Mouse (Mus musculus) Muller cell, postnatal 12 days (primary cell): Measurements from ENCODE around the gene Lgr6.

ENCODE experiments used
- DNase-seq: peaks from one replicate; pipeline ENCODE4 v3.0.0-alpha.2; 2015; ENCODE audit errors: inconsistent ontology term

The Lgr6 gene

DNA sequence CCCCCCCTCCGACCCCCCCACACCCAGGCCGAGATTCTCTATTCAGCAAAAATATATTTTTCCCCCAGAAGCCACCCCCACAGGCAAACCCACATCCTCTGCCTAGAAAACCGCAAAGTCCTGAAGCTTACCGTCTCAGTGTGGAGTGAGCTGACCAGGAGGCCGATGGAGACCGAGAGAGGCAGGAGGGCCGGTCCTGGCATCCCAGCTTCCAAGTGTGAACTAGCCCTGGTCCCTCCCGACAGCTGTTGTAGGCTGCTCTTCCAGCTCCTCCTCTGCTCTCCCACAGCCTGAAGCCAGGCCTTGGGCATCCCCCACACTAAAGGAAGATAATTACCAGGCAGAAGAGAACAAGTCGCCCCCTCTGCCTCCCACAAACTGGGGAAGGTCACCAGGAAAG is 23.9 kb upstream of the Lgr6 start:
- DNase-seq, result no peak

- DNase-seq, result peak; percentile 36
Observed at GRCm38 (mm10) chr1:135128011-135128441, 22.9 kb upstream of the Lgr6 start.

DNA sequence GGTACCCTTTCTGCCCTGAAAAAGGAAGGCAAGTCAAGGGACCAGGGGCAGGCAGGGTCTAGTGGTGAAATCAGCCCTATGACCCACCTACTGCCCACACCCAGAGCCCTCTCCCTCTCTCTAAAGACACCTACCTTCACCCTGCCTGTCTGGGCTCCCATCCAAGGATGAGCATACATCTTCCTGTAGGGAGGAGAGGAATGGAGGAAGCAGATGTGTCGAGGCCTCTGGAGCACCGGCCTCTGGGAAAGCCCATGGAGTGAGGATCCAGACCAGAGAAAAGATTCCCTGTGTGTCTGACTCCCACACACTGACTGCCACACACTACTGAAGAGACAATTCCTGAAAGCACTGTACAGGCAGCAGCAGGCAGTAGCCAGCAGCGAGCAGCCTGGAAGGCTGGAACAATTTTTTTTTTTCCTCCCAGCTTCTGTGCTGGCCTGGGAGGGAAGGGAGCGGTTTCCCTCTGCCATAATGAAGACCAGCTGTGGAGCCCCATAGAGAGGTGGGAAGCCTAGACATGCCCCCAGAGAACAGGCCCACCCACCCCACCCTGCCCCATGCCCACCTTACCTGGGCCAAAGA is 21.5 kb upstream of the Lgr6 start:
- DNase-seq, result no peak

- peak; percentile 30 for DNase-seq
Observed at GRCm38 (mm10) chr1:135125990-135126389, 20.9 kb upstream of the Lgr6 start.

DNA sequence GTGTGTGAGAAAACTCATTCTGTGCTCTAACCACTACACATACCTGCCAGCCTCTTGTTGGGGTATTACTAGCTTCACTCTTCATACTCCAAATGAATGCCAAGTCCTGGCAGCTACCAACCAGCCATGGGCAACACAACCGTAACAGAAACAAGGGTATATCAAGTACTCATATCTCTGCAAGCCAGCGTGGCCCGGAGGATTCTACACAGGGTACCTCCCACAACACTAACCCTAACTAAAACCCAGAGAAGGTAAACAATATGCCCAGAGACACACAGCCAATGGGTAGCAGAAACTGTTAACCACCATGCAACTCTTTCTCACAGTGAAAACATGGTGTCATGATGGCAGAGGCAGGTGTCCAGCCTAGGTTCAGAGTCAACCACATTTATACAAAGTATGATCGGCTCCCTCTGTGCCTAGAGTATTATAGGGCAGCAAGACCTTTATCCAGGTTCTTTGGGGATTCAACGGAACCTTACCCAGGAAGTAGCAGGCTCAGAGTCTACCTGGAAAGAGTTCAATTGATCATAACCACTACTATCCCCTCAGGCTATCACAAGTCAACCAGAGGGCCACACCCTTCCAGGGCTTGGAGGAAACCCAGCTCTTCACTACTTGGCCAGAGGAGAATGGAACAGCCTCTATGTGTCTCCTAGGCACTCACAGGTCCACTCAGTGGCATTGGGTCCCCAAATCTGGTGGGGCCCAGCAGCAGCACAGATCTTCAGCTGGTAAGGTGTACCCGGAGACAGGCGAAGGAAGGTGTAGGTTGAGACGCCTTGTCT is 19.7 kb upstream of the Lgr6 start:
- DNase-seq, result no peak

DNA sequence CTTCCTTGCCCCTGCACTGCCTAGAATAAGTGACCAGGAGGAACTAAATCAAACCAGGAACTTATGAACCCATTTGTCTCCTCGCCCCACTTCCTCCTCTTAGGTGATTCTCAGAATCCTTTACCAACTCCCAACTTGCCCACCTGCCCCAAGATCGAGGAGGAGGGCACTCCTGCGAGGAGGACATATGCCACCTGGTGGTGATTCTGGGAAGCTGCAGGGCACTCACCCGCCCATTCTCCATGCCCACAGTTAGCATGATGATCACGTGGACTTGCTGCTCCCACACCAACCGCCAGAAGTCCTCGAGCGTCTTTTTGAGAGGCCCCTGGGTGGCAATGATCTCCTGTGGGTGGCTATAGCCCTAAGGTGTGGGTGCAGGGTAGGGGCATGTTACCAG is 7.6 kb upstream of the Lgr6 start:
- DNase-seq, result peak; percentile 44

- DNase-seq, result peak; percentile 42
Observed at GRCm38 (mm10) chr1:135111271-135111670, 6.2 kb upstream of the Lgr6 start.

GRCm38 (mm10) chr1:135110075-135110474 is 5.0 kb upstream of the Lgr6 start:
- peak; percentile 36 for DNase-seq

DNA sequence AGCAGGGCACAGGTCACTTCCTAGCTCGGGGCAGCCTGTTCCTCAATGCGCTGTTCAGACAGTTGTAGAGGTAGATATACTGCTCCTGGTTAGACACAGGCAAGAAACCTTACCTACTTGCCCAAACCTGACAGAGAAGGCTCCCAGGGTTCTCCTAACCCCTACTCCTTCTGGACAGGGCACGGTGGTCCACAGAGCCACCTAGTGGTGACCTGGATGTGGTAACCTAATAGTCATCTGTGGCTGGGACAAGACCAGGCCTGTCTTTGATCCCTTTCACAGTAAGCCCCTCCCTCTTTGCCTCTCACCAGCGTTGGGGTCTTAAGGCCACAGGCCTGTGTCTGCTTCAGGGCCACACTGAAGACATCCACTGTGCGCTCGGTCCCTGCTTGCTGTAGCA is 3.5 kb upstream of the Lgr6 start:
- DNase-seq, result peak; percentile 32

- DNase-seq, result peak; percentile 50
Observed at GRCm38 (mm10) chr1:135105951-135106350, 875 bp upstream of the Lgr6 start.

DNA sequence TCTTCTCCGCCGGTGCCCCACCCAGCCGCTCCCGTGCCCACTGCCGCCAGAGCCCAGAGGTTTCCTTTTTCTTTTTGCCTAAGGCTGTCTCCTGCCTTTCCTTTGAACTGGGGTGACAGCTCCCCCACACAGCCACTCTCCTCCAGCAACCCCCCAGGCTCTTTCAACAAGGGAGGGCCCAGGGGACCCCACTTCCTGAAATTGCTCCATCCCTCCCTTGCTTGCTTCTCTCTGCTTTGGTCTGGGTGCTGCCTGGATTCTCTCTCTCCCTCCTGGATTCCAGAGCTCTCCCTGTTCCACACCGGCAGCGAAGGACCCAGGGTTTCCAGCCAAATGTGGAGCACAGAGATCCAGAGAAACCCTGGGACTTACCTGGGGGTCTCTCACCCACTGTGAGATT is 4.7 kb downstream of the Lgr6 start:
- no peak for DNase-seq

- no peak for DNase-seq
Observed at GRCm38 (mm10) chr1:135098441-135098840, 6.6 kb downstream of the Lgr6 start.

DNA sequence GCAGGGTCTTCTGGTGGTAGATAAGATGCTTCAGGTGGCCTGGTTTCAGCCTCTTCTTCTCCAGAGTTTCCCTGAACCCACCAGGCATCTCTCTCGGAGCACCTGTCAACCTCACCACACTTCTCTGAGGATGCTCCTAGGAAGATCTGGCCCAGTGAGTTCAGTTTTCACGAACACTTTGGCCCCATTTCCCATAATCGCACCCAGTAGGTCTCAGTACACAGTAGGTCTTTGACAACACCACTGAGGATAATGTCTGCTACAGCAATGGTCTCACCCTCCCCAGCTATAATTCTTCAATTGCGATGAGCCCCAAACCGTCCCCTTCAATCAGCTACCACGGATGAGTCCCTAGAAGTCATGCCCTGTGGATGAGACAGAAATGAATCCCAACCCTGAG is 7.6 kb downstream of the Lgr6 start:
- no peak for DNase-seq

DNA sequence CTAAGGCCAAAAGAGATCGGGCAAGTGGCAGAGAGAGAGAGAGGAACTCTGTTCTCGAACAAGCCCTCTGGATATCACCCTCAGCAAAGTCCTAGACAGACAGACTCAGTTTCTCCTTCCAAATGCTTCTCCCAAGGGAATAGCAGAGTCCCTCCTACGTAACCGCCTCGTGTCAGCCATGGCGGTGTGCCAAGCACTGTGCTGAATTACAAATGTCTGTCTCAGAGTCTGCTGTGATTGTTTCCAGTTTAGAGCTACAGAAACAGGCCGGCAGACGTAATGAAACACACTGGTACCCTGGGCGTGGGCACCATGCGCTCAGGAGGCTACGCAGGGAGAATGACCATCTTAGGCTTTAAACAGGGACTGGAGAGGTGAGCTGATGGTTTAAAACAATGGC is 8.8 kb downstream of the Lgr6 start:
- DNase-seq, result no peak

DNA sequence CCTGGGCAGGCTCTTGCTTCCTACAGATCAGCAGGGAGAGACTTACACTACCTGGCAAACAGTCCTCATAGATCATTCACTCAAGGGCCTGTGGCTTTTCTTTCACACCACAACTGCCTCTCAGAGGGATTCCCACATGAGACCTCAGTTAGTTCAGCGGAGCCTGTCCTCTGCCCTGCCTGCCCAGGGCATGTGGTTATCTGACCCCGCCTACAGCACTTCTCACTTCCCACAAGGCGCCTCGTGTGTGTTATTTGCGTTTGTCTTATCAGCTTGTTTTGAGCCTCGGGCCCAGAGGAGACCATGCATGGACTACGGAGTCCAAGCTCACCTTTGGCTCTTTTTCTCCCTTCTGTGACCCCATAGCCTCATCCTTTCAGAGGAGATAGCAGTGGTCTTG is 9.9 kb downstream of the Lgr6 start:
- no peak for DNase-seq

DNA sequence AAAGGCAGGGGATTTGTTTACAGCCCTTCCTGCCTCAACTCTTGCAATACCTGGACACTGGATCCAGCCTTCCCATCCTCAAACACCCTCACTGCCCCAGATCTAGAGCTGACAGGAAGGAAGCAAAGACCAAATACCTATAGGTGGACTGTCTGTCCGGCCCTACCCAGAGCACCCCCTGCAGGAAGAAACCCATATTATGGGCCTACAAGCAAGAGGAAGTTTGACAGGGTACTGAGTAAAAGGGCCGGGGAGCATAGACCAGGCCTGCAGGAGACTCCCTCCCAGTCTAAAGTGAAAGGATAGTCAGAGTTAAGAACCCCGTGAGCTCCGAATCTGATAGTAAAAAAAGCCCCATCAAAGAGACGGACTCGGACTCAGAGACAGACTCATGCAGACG is 10.4 kb downstream of the Lgr6 start:
- DNase-seq, result no peak

DNA sequence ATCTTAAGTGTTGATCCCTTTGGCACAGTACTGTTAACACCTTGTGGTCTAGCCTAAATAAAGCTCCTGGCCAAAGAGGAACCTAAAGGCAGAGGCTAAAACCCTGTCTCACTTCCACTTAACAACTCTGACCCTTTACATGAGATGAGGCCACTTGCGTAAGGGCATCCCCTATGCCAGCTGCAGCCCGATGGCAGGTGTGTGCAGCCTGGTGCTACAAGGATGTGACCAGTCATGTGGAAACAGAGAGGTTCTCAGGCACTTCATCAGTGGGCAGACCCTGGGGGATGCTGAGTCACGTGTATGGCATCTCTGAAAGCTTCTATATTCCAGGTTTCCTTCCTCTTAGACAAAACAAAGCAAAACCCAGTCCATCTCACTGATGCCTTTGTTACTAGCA is 14.2 kb downstream of the Lgr6 start:
- peak; percentile 52 for DNase-seq

- no peak for DNase-seq
Observed at GRCm38 (mm10) chr1:135089626-135090025, 15.4 kb downstream of the Lgr6 start.

DNA sequence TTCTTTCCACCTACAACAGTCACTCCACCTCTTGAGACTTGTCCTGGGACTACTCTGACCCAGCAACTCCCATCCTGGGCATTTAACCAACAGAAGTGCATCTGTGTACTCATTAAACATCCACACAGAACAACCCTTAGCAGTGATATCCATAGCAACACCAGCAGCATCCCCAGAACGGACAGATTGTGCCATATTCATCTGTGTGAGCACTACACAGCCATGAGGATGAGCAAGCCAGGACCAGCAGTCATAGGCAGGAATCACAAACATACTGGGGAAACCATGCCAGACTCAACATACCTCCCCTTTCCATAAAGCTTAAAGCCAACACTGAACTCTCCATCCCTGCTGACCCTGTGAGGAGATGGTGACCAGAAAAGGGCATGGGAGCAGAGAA is 17.7 kb downstream of the Lgr6 start:
- DNase-seq, result no peak

DNA sequence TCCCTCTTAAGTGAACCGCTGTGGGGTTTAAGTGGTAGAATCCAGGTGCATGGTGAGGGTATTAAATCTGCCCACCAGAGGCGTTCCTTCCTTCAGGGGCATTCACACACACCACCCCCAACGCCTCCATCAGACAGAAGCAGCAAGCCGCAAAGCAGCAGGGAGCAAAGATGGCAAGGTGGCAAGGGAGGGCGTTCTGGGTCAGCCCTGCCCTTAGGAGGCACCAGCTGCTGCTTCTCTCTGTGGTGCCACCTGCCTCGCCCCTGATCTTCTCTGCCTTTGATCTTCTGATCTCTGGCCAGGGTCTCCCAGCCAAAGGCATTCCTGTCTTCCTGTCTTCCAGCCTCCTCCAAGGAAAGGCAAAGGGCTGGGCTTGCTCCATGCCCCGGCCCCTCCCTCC is 19.1 kb downstream of the Lgr6 start:
- no peak for DNase-seq

DNA sequence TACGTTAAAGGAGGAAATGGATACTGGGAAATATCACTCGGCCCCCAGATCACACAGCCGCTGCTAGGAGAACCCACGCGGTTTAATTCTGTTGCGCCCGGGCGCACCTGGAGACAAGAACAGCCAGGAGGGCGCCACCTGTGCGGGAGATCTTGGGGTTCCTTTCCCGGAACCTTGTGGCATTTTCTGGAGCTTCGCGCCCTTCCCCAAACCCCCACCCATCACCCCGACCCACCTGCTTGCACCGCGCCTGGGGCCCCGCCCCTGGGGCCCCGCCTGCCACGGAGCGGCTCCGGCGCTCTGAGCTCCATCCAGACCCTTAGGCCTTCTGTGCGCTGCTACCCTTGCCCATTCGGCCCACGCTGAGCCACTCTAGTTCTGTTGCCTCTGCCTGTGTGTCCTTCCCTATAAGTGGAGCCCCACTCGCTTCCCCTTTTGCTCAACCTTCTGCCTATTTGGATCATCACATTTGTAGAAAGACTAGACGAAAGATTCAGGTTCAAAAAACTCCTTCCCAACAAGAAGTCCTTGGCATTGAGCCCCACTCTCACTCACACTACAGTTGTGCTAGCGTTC is 19.7 kb downstream of the Lgr6 start:
- no peak for DNase-seq

GRCm38 (mm10) chr1:135083465-135083864 is 21.6 kb downstream of the Lgr6 start:
- DNase-seq, result peak; percentile 83

DNA sequence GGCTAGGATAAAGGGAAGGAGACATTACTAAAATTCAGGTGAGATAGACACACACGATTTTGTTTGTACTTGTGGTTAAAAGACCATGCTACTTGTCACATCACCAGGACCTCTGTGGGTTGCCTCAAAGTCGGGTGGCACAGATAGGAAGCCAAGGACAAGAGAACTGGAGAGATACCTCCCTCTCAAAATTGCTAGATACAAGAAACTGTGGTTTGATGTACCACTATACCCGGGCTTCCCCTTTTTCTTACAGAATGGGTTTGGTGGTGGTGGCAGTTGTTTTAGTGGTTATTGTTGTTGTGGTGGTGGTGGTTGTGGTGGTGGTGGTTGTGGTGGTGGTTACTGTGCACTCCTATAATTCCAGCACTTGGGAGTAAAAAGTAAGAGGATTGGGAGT is 22.8 kb downstream of the Lgr6 start:
- DNase-seq, result no peak
